Mouse (Mus musculus): ENCODE data around the gene Trim24. TPM values are rescaled to one million over a fixed set of nuclear protein-coding genes. Genes with fewer than 3 reads are reported as not detected.
"Not testable (repeated sequence)": the region's sequence is repeated elsewhere in the genome, so short reads cannot be mapped to it uniquely, and the experiment has no call there.

The Trim24 gene
- polyA plus RNA-seq (2011; ENCODE audit: insufficient read length, low read depth, missing spikeins) = 35.6 and 42.0 TPM in 2 replicates

DNA sequence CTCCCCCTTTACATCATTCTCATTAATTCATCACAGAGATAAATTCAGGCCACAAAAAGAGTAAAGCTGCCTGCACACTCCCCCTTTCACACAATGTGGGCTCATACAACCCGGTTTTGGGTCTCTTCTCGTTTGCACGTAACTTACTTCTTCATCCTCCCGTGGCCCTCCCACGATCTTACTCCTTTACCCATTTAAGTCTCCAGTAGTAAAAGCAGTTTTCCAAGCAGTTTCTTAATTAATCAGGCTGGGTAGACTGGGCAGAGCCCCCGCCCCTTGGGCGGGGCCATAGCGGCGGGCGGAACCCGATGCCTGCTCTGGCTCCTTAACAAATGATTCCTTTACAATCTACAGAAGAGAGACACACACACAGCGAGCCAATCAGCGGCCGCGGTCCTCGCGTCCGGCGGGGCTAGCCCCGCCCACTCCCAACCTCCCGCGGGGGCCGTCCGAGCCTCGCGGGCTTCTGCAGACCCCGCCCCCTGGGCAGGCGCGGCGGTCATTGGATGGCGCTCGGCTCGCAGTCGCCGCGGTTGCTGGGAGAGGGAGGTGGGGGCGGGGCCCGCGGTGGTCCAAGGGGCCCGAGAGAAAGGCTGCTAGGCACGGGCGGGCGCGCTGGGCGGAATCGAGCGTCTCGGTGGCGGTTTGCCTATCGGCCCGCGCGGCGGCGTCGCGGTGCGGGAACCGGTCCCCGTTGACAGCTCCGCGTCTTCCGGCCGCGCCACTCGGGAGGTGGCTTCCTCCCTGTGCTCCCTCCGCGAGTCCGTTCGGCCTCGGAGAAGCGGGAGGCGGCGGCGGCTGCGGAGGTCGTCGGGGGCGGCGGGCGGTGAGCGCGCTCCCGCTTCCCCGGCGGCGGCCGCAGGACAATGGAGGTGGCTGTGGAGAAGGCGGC lies at the start of gene Trim24:
Gene Trim24, plus strand, starts transcription at position 567 of the 892 bp plus-strand sequence.
- H3K4me1 ChIP-seq (ENCODE audit: control insufficient read depth, insufficient read depth, low read length) = no peaks in the 10 kb centered on the region
- H3K4me3 ChIP-seq (ENCODE audit: insufficient read depth, low read length) = peak within 1 kb of the TSS; percentile 97
- TF ChIP-seq CTCF (IDR thresholded peaks at IDR 0.05; ENCODE audit: borderline replicate concordance, insufficient read depth, low read length) (no peak), POLR2A (IDR thresholded peaks at IDR 0.05; ENCODE audit: low read depth, low read length) (peak; percentile 82)
- peak within 1 kb of the TSS; percentile 75 for H3K27ac ChIP-seq (ENCODE audit: insufficient read depth, low read length)

DNA sequence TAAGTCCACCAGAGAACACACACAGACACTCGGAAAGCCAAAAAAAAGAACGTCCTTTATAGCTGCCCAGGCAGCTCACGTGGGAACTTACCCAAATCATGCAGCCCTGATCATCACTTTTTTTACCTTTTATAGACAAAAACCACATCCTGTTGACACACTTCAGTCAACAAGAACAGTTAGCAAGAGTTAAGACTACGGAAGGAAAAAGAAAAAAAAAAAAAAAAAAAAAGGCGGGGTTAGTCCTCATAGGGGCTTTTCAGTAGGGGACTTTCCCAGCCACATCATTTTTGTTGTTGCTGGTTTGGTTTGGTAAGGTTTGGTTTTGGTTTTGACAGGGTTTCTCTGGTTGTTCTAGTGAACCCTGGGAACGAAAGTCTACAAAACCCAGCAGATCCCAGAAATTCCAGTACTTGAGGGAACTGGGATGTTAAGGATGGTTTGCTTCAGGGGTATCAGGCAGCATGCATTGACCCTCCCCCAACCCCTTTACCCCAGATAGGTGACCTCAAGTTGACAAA lies 49.0 kb upstream of the Trim24 start:
- H3K27ac ChIP-seq (ENCODE audit: insufficient read depth, low read length) = no peak overlapping the region
- no peak overlapping the region for H3K4me3 ChIP-seq (ENCODE audit: insufficient read depth, low read length)
- TF ChIP-seq POLR2A (IDR thresholded peaks at IDR 0.05; ENCODE audit: low read depth, low read length) (no peak), CTCF (IDR thresholded peaks at IDR 0.05; ENCODE audit: borderline replicate concordance, insufficient read depth, low read length) (no peak)
- H3K4me1 ChIP-seq (ENCODE audit: control insufficient read depth, insufficient read depth, low read length) = no peaks in the 10 kb centered on the region

DNA sequence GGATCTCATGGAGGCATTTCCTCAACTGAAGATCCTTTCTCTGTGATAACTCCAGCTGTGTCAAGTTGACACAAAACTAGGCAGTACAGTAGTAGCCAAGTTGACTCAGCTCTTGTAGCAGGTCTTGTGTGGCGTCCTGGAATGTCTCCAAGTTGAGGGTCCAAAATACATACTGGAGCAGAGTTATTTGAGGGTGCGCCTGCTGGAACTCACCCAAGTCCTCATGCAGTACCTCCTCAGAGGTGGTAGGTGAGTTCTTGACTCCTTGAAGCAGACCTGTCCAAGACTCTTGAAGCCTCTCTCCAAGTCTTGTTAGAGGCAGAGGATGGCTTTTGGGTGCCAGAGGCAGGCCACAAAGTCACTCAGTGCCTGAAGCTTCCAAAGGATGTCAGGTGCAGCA lies 48.2 kb upstream of the Trim24 start:
- TF ChIP-seq POLR2A (IDR thresholded peaks at IDR 0.05; ENCODE audit: low read depth, low read length) = no peak
- TF ChIP-seq CTCF (IDR thresholded peaks at IDR 0.05; ENCODE audit: borderline replicate concordance, insufficient read depth, low read length) = no peak
- Histone ChIP-seq H3K27ac (ENCODE audit: insufficient read depth, low read length) (no peak overlapping the region), H3K4me3 (ENCODE audit: insufficient read depth, low read length) (no peak overlapping the region), H3K4me1 (ENCODE audit: control insufficient read depth, insufficient read depth, low read length) (no peaks in the 10 kb centered on the region)

DNA sequence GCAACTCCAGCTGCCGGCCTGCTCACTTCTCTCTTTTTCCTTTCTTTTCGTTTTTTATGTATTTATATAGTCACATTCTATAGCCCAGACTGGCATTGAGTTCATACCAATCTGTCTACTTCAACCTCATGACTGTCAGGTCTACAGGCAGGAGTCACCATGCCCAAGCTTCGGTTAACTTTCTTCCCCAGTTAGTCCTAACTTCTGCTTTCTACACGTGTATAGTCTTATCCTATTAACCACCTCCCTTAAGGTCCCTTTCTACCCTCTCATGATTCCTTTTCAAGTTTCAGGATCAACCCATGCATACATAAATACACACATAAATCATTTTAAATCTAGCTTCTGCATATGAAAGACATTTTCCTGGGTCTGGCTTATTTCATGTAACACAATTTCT lies 46.9 kb upstream of the Trim24 start:
- no peak overlapping the region for H3K4me3 ChIP-seq (ENCODE audit: insufficient read depth, low read length)
- H3K27ac ChIP-seq (ENCODE audit: insufficient read depth, low read length) = no peak overlapping the region
- H3K4me1 ChIP-seq (ENCODE audit: control insufficient read depth, insufficient read depth, low read length) = no peaks in the 10 kb centered on the region
- no peak for TF ChIP-seq CTCF (IDR thresholded peaks at IDR 0.05; ENCODE audit: borderline replicate concordance, insufficient read depth, low read length)
- TF ChIP-seq POLR2A (IDR thresholded peaks at IDR 0.05; ENCODE audit: low read depth, low read length) = no peak

DNA sequence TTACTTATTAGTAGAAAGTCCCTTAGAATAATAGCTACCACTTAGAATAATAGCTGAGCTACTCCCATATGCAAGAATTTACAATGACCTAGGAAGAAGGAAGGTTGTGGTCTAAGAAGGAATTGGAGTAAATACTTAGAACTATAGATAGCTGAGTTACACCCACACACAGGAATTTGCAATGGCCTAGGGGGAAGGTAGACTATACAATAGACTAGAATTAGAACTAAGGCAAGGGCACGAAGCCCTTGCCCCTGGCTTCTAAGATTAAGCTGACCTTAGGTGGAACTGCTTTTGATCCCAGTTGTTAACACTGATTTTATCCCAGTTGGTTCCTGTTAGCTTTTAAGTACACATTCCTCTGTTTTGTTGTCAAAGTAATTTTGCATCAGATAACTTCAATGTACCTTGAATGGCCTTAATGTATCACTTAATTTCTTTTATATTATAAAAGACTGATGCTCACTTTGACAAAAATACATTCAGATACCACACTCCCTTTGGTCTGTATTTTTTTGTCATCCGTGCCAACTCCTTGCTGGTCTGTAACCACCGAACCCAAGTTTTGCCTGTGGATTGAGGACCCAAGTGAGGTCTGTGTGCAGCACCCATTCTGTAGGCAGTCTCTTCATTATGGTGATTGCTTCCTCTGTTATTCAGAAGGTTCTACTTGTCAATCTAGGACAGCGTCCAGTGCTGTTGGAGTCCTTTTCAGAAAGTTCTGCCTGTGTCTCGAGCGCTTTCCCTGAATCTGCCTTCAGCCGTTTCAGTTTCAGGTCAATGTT lies 45.1 kb upstream of the Trim24 start:
- H3K4me3 ChIP-seq (ENCODE audit: insufficient read depth, low read length); H3K27ac ChIP-seq (ENCODE audit: insufficient read depth, low read length); H3K4me1 ChIP-seq (ENCODE audit: control insufficient read depth, insufficient read depth, low read length): not testable (repeated sequence)

DNA sequence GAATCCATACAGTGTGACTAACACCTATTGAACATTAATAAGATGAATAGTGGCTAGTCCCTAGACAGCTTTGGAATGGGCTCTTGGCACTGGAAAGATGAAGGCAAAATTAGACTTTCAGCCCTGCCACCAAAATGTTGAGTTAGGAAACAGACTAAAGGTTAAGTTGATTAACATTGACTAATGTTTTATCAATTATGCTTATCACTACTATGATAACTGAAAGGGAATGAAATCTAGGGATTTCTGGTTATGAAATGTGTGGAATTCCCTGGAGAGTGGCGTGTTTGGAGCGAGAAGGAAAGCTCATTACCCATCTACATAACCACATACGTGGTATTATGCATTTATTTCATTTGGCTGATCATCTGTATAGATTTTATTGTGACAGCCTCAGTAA lies 41.7 kb upstream of the Trim24 start:
- no peak for TF ChIP-seq CTCF (IDR thresholded peaks at IDR 0.05; ENCODE audit: borderline replicate concordance, insufficient read depth, low read length)
- no peak for TF ChIP-seq POLR2A (IDR thresholded peaks at IDR 0.05; ENCODE audit: low read depth, low read length)
- Histone ChIP-seq H3K4me3 (ENCODE audit: insufficient read depth, low read length) (no peak overlapping the region), H3K27ac (ENCODE audit: insufficient read depth, low read length) (no peak overlapping the region), H3K4me1 (ENCODE audit: control insufficient read depth, insufficient read depth, low read length) (no peaks in the 10 kb centered on the region)

DNA sequence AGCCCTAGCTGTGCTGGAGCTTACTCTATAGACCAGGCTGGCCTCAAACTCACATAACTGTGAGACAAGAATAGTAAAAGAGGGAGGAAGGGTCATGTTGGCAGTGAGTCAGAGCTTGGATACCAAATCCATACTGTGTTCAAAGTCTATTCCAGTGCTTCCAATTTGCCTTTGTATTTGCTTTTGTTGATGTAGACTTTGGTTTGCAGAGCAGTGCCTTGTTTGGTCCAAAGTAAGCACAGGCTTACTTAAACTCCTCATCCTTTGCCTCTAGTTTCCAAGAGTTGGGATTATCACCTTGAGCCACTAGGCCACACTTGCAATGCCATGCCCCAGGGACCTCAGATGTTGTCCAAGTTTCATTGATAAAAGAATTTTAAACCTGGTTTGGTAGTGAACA lies 41.0 kb upstream of the Trim24 start:
- Histone ChIP-seq H3K4me1 (ENCODE audit: control insufficient read depth, insufficient read depth, low read length) (no peaks in the 10 kb centered on the region), H3K27ac (ENCODE audit: insufficient read depth, low read length) (no peak overlapping the region), H3K4me3 (ENCODE audit: insufficient read depth, low read length) (no peak overlapping the region)
- TF ChIP-seq CTCF (IDR thresholded peaks at IDR 0.05; ENCODE audit: borderline replicate concordance, insufficient read depth, low read length) (no peak), POLR2A (IDR thresholded peaks at IDR 0.05; ENCODE audit: low read depth, low read length) (no peak)

DNA sequence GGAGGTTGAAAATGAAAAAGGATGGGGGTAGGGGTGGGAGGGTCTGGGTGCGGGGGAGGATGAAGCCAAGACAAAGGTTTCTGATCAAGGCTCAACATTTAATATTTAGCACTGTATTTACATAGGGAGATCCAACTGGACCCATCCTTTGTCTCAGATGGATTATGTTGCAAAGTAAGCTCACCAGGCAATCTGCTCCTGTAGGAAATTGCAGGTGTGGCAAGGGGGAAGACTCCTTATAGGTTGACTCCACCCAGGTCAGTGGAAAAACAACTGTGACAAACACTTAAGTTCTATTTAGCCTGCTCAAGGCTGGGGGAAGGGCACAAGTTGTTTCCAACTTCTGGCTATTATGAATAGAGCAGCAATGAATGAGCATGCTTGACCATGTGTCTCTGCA lies 36.9 kb upstream of the Trim24 start:
- H3K27ac ChIP-seq (ENCODE audit: insufficient read depth, low read length) = no peak overlapping the region
- H3K4me3 ChIP-seq (ENCODE audit: insufficient read depth, low read length) = no peak overlapping the region
- no peaks in the 10 kb centered on the region for H3K4me1 ChIP-seq (ENCODE audit: control insufficient read depth, insufficient read depth, low read length)
- TF ChIP-seq POLR2A (IDR thresholded peaks at IDR 0.05; ENCODE audit: low read depth, low read length) = no peak
- TF ChIP-seq CTCF (IDR thresholded peaks at IDR 0.05; ENCODE audit: borderline replicate concordance, insufficient read depth, low read length) = no peak

DNA sequence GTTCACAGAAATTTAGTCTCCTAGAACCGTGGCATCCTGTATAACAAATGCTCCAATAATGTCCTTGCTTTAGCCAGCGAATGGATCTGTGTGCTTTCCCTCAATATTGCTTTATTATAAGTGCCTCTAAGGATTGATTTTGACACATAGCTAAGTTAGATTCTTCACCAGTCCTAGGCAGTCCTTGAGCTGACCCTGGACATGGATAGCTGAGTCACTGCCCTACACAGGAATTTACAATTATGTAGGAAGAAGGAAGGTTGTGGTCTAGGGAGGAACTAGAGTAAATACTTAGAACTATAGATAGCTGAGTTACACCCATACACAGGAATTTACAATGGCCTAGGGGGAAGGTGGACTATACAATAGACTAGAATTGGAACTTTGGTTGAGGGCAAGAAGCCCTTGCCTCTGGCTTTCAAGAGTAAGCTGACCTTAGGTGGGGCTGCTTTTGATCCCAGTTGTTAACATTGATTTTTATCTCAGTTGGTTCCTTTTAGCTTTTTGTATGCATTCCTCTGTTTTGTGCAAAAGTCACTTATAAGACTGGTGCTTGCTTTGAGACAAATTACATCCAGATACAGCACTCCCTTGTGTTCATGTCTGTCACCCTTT lies 33.6 kb upstream of the Trim24 start:
- H3K4me3 ChIP-seq (ENCODE audit: insufficient read depth, low read length); H3K4me1 ChIP-seq (ENCODE audit: control insufficient read depth, insufficient read depth, low read length); H3K27ac ChIP-seq (ENCODE audit: insufficient read depth, low read length): not testable (repeated sequence)

Data from embryonic fibroblast, embryonic 13.5 days (primary cell).